ENCODE assay signal across 31 mouse cellular contexts in the genomic region with DNA sequence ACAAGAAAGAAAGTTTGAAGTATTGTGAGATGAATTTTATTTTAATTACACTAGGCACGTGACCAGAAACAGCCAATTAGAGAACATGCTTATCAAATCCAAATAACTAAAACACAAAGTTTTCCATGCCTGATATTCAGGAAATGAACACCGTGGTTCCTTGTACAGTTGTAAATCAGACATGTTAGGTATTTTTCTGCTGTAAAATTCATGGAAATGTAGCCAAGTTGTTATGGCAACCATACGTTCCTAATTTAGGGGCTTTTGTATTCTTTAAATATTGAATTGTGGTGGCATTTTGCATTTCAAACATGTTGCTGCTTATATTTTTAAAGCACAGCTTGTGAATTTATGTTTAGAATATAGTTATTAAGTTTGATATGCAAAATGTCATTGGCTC. TPM values are rescaled to one million over a fixed set of nuclear protein-coding genes. Genes with fewer than 3 reads are reported as not detected.
A peak's percentile ranks its signal among the peaks of the same experiment; 100 is the strongest.
DNase-seq lines count a peak whose midpoint lies in the region; ATAC-seq and TF ChIP-seq lines count a peak whose summit lies in the region.
"Had no signal": no experiment of that assay in that cellular context is flagged by ENCODE, and none has a peak within 500 bp of the region (broad histone marks: within the 10 kb centered on the region; RNA-seq: fewer than 3 reads in every experiment).

No protein-coding gene starts in this region.

- H3K4me2 ChIP-seq in kidney, embryonic 14.5 days (replicated peaks; ENCODE audit: low read depth, low read length), result 0 out of 2 replicates have a peak overlapping the region, but pooled peaks have one; percentile 86
- H3K4me2 ChIP-seq in embryonic facial prominence, embryonic 12.5 days (replicated peaks), result peak overlapping the region; percentile 80
- peak overlapping the region; percentile 77 for H3K4me2 ChIP-seq in limb, embryonic 12.5 days
- H3K4me2 ChIP-seq in intestine, postnatal 0 days (replicated peaks; ENCODE audit: low read depth), result no peak overlapping the region

- DNase-seq in kidney, postnatal 4 days, result no peak
- no peak for DNase-seq in embryonic facial prominence, embryonic 10.5 days (ENCODE audit: low spot score)
- DNase-seq in right cerebral cortex, postnatal 36 days (ENCODE audit: low spot score in 2 of 2), result no peak
- DNase-seq: adrenal gland, adult 2 months; B cell, adult 2 months; cerebellum, adult 11-12 months; cerebellum, postnatal 25 days; gastrocnemius, postnatal 36 days; heart, adult 2 months; heart, postnatal 14 days; kidney, adult 18-20 months; liver; lung, postnatal 36 days; right cerebral cortex, postnatal 25 days; thymus, adult 18-20 months; thymus, postnatal 36 days had no signal

- no peak for ATAC-seq in kidney, embryonic 14.5 days (ENCODE audit: low FRiP score, low TSS enrichment)
- no peak for ATAC-seq in embryonic facial prominence, embryonic 12.5 days (ENCODE audit: insufficient number of reproducible peaks, insufficient read depth, low FRiP score, low TSS enrichment)
- no peak for ATAC-seq in limb, embryonic 12.5 days (ENCODE audit: insufficient number of reproducible peaks, insufficient read depth, low FRiP score, low TSS enrichment, low read depth)
- ATAC-seq in intestine, postnatal 0 days, result no peak
- ATAC-seq: midbrain, embryonic 13.5 days had no signal

- H3K4me1 ChIP-seq in kidney, embryonic 14.5 days (ENCODE audit: control insufficient read depth, insufficient read depth, low read length), result 0 out of 2 replicates have a peak, but pooled peaks cover 5% of the 10 kb centered on the region
- H3K4me1 ChIP-seq in embryonic facial prominence, embryonic 10.5 days, result peaks cover 46% of the 10 kb centered on the region
- peaks cover 18% of the 10 kb centered on the region for H3K4me1 ChIP-seq in embryonic facial prominence, embryonic 12.5 days
- peaks cover 30% of the 10 kb centered on the region for H3K4me1 ChIP-seq in limb, embryonic 12.5 days (replicated peaks)
- no peaks in the 10 kb centered on the region for H3K4me1 ChIP-seq in intestine, postnatal 0 days (replicated peaks; ENCODE audit: control insufficient read depth, insufficient read depth, low read length)
- H3K4me1 ChIP-seq: liver, embryonic 15.5 days; neural tube, embryonic 12.5 days; stomach, embryonic 15.5 days had no signal

- 69% methylated on average over 3 of the region's 3 CpGs for WGBS in kidney, embryonic 14.5 days
- WGBS in embryonic facial prominence, embryonic 10.5 days, result 82% methylated on average over 3 of the region's 3 CpGs
- WGBS in embryonic facial prominence, embryonic 12.5 days, result 40% methylated on average over 3 of the region's 3 CpGs
- 35% methylated on average over 3 of the region's 3 CpGs for WGBS in limb, embryonic 12.5 days
- 71% methylated on average over 3 of the region's 3 CpGs for WGBS in intestine, postnatal 0 days

- H3K9me3 ChIP-seq in kidney, embryonic 14.5 days (ENCODE audit: control insufficient read depth, low read length), result no peaks in the 10 kb centered on the region
- no peaks in the 10 kb centered on the region for H3K9me3 ChIP-seq in embryonic facial prominence, embryonic 10.5 days
- H3K9me3 ChIP-seq in embryonic facial prominence, embryonic 12.5 days, result no peaks in the 10 kb centered on the region
- no peaks in the 10 kb centered on the region for H3K9me3 ChIP-seq in limb, embryonic 12.5 days
- H3K9me3 ChIP-seq in intestine, postnatal 0 days (ENCODE audit: control insufficient read depth), result no peaks in the 10 kb centered on the region
- H3K9me3 ChIP-seq: forebrain, embryonic 13.5 days; heart, embryonic 13.5 days; liver, embryonic 15.5 days; lung, embryonic 15.5 days; midbrain, embryonic 13.5 days; neural tube, embryonic 12.5 days; stomach, embryonic 15.5 days had no signal

- H3K4me3 ChIP-seq in kidney, embryonic 14.5 days (ENCODE audit: low read length), result no peak overlapping the region; the same call in 1 of the 2 replicates
- peak overlapping the region; percentile 64; the same call in 1 of the 2 replicates for H3K4me3 ChIP-seq in embryonic facial prominence, embryonic 10.5 days
- peak overlapping the region; percentile 38 for H3K4me3 ChIP-seq in embryonic facial prominence, embryonic 12.5 days
- peak overlapping the region; percentile 52 for H3K4me3 ChIP-seq in limb, embryonic 12.5 days (replicated peaks)
- H3K4me3 ChIP-seq in intestine, postnatal 0 days (ENCODE audit: low read depth, low read length), result no peak overlapping the region
- H3K4me3 ChIP-seq: heart, adult 2 months; liver, embryonic 15.5 days; megakaryocyte, embryonic 14.5 days had no signal

- no peak for TF ChIP-seq CTCF in intestine, postnatal 0 days (IDR thresholded peaks at IDR 0.05; ENCODE audit: low read depth)

- no peaks in the 10 kb centered on the region for H3K36me3 ChIP-seq in kidney, embryonic 14.5 days (ENCODE audit: control insufficient read depth, insufficient read depth, low read length)
- no peaks in the 10 kb centered on the region for H3K36me3 ChIP-seq in embryonic facial prominence, embryonic 10.5 days (replicated peaks)
- H3K36me3 ChIP-seq in embryonic facial prominence, embryonic 12.5 days, result no peaks in the 10 kb centered on the region
- H3K36me3 ChIP-seq in limb, embryonic 12.5 days, result no peaks in the 10 kb centered on the region
- no peaks in the 10 kb centered on the region for H3K36me3 ChIP-seq in intestine, postnatal 0 days (ENCODE audit: control insufficient read depth, insufficient read depth)
- H3K36me3 ChIP-seq: G1E; heart, embryonic 13.5 days; liver, embryonic 15.5 days; lung, embryonic 15.5 days; midbrain, embryonic 13.5 days; neural tube, embryonic 12.5 days; stomach, embryonic 15.5 days had no signal

- H3K27me3 ChIP-seq in kidney, embryonic 14.5 days (ENCODE audit: control insufficient read depth, insufficient read depth, low read length), result 0 out of 2 replicates have a peak, but pooled peaks cover 3% of the 10 kb centered on the region
- no peaks in the 10 kb centered on the region; the same call in 1 of the 2 replicates for H3K27me3 ChIP-seq in embryonic facial prominence, embryonic 10.5 days (replicated peaks; ENCODE audit: low read depth, poor library complexity, severe bottlenecking)
- no peaks in the 10 kb centered on the region for H3K27me3 ChIP-seq in embryonic facial prominence, embryonic 12.5 days
- no peaks in the 10 kb centered on the region for H3K27me3 ChIP-seq in limb, embryonic 12.5 days
- no peaks in the 10 kb centered on the region for H3K27me3 ChIP-seq in intestine, postnatal 0 days (replicated peaks; ENCODE audit: control insufficient read depth, insufficient read depth, low read length)
- H3K27me3 ChIP-seq: CH12.LX; forebrain, embryonic 13.5 days; heart, embryonic 13.5 days; lung, embryonic 15.5 days; midbrain, embryonic 13.5 days; neural tube, embryonic 12.5 days; stomach, embryonic 15.5 days had no signal

- H3K27ac ChIP-seq in kidney, embryonic 14.5 days (ENCODE audit: low read depth, low read length), result no peak overlapping the region
- H3K27ac ChIP-seq in embryonic facial prominence, embryonic 10.5 days (replicated peaks), result 0 out of 2 replicates have a peak overlapping the region, but pooled peaks have one; percentile 1
- H3K27ac ChIP-seq in embryonic facial prominence, embryonic 12.5 days, result no peak overlapping the region
- H3K27ac ChIP-seq in limb, embryonic 12.5 days, result no peak overlapping the region
- no peak overlapping the region for H3K27ac ChIP-seq in intestine, postnatal 0 days (ENCODE audit: low read depth, low read length)
- H3K27ac ChIP-seq: forebrain, embryonic 13.5 days; heart, adult 2 months; heart, embryonic 13.5 days; layer of hippocampus, adult 2 months; liver, embryonic 15.5 days; lung, embryonic 15.5 days; midbrain, embryonic 13.5 days; neural tube, embryonic 12.5 days; stomach, embryonic 15.5 days had no signal

- H3K9ac ChIP-seq in kidney, embryonic 14.5 days (ENCODE audit: low read depth, low read length), result no peak overlapping the region
- no peak overlapping the region for H3K9ac ChIP-seq in embryonic facial prominence, embryonic 12.5 days
- no peak overlapping the region for H3K9ac ChIP-seq in limb, embryonic 12.5 days (replicated peaks)
- H3K9ac ChIP-seq in intestine, postnatal 0 days (ENCODE audit: low read depth, low read length), result no peak overlapping the region
- H3K9ac ChIP-seq: liver, embryonic 15.5 days; lung, embryonic 15.5 days; midbrain, embryonic 13.5 days; neural tube, embryonic 12.5 days; stomach, embryonic 15.5 days had no signal

RNA-seq across cellular contexts. Expression of gene Sostdc1, which starts 2.1 kb away (rescaled TPM):
- polyA plus RNA-seq in kidney, embryonic 14.5 days (2014; fragmentation: Nextera tagmentation; extraction: Ambion mirVana), result 42.9 and 50.1 TPM in 2 replicates
- 21.9 and 23.7 TPM in 2 replicates for polyA plus RNA-seq in embryonic facial prominence, embryonic 10.5 days (2016; fragmentation: Nextera tagmentation; extraction: Ambion mirVana)
- 59.7 and 63.6 TPM in 2 replicates for polyA plus RNA-seq in embryonic facial prominence, embryonic 12.5 days (2016; fragmentation: Nextera tagmentation; extraction: Ambion mirVana)
- polyA plus RNA-seq in limb, embryonic 12.5 days (2016; fragmentation: Nextera tagmentation; extraction: Ambion mirVana), result 44.2 and 47.6 TPM in 2 replicates
- polyA plus RNA-seq in intestine, postnatal 0 days (2015; fragmentation: Nextera tagmentation; extraction: Ambion mirVana), result 2.0 and 2.4 TPM in 2 replicates
- polyA plus RNA-seq: G1E had no signal

Comparison
In these comparisons a context has a peak if more than half of its experiments do, and no peak if none do; other contexts are left out.
1. H3K4me3 ChIP-seq: peak in embryonic facial prominence, embryonic 10.5 days (single experiment), embryonic facial prominence, embryonic 12.5 days (single experiment) and limb, embryonic 12.5 days (single experiment); none in kidney, embryonic 14.5 days (single experiment) and intestine, postnatal 0 days (single experiment).